Comparison of ENCODE assay signal across 10 mouse cellular contexts in the genomic region with DNA sequence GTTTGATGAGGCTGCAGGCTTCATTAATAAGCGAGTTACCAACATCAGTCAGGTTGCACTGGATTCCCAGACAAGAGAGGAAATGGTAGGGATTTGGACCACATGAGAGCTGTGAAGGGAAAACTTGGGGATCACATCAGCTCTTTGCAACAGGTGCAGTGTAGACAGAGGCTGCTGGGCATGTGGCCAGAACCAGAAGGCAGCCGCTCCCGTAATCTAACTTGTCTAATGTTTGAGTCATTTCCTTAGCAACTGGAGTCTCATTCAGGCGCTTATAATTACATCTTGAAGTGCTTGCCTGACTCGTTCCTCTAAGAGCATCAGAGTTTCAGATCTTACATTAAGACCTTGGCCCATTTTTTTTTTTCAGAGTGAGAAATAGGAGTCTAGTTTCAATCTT.
A peak's percentile ranks its signal among the peaks of the same experiment; 100 is the strongest.
DNase-seq lines count a peak whose midpoint lies in the region; ATAC-seq and TF ChIP-seq lines count a peak whose summit lies in the region.
"Had no signal": no experiment of that assay in that cellular context is flagged by ENCODE, and none has a peak within 500 bp of the region (broad histone marks: within the 10 kb centered on the region; RNA-seq: fewer than 3 reads in every experiment).

No protein-coding gene starts in this region.

- H3K9ac ChIP-seq in limb, embryonic 13.5 days: no peak overlapping the region

- no peaks in the 10 kb centered on the region for H3K27me3 ChIP-seq in limb, embryonic 13.5 days
- H3K27me3 ChIP-seq in limb, embryonic 10.5 days (ENCODE audit: low read depth, poor library complexity, severe bottlenecking): no peaks in the 10 kb centered on the region

- WGBS in limb, embryonic 13.5 days: 41% methylated on average over 5 of the region's 5 CpGs
- 78% methylated on average over 5 of the region's 5 CpGs for WGBS in limb, embryonic 10.5 days

- no peaks in the 10 kb centered on the region for H3K36me3 ChIP-seq in limb, embryonic 13.5 days
- no peaks in the 10 kb centered on the region for H3K36me3 ChIP-seq in limb, embryonic 10.5 days

- H3K4me1 ChIP-seq in limb, embryonic 13.5 days: peaks cover 4% of the 10 kb centered on the region; the same call in 1 of the 2 replicates
- no peaks in the 10 kb centered on the region for H3K4me1 ChIP-seq in limb, embryonic 10.5 days

- no peak overlapping the region for H3K27ac ChIP-seq in gastrocnemius, adult 2 months
- H3K27ac ChIP-seq in limb, embryonic 13.5 days: no peak overlapping the region
- H3K27ac ChIP-seq in limb, embryonic 10.5 days: no peak overlapping the region
- H3K27ac ChIP-seq: layer of hippocampus, adult 2 months had no signal

- DNase-seq in gastrocnemius, adult 2 months: peak; percentile 15
- DNase-seq in gastrocnemius, postnatal 25 days: no peak
- no peak for DNase-seq in limb, embryonic 10.5 days (ENCODE audit: low spot score)
- DNase-seq in layer of hippocampus, adult 9-11 months: peak; percentile 11
- DNase-seq in right cerebral cortex, postnatal 36 days (ENCODE audit: low spot score in 2 of 2): peak; percentile 21 to 49
- DNase-seq in B cell, adult 2 months: no peak
- DNase-seq in testis, postnatal 10 days (ENCODE audit: low spot score): no peak
- DNase-seq: midbrain, embryonic 14.5 days had no signal

- H3K9me3 ChIP-seq in limb, embryonic 13.5 days: no peaks in the 10 kb centered on the region
- no peaks in the 10 kb centered on the region for H3K9me3 ChIP-seq in limb, embryonic 10.5 days (replicated peaks)

- intact Hi-C loops in gastrocnemius, adult 2 months (cut with DNase I): no loop called here

- ATAC-seq in limb, embryonic 13.5 days (ENCODE audit: low FRiP score, low read depth): peak; percentile 64

- H3K4me2 ChIP-seq in limb, embryonic 13.5 days (replicated peaks): no peak overlapping the region

- no peak overlapping the region for H3K4me3 ChIP-seq in gastrocnemius, adult 2 months
- H3K4me3 ChIP-seq in limb, embryonic 13.5 days: no peak overlapping the region
- no peak overlapping the region for H3K4me3 ChIP-seq in limb, embryonic 10.5 days
- H3K4me3 ChIP-seq: layer of hippocampus, adult 2 months had no signal

- no peak for TF ChIP-seq CTCF in gastrocnemius, adult 2 months (IDR thresholded peaks at IDR 0.05)

Comparison
In these comparisons a context has a peak if more than half of its experiments do, and no peak if none do; other contexts are left out.
1. DNase-seq: peak in gastrocnemius, adult 2 months (single experiment), layer of hippocampus, adult 9-11 months (single experiment) and right cerebral cortex, postnatal 36 days (2 of 2); none in gastrocnemius, postnatal 25 days (single experiment), limb, embryonic 10.5 days (single experiment), B cell, adult 2 months (0 of 2) and testis, postnatal 10 days (single experiment).